Mouse (Mus musculus) kidney, embryonic 14.5 days (tissue): Measurements from ENCODE around the gene Pigp. TPM values are rescaled to one million over a fixed set of nuclear protein-coding genes. Genes with fewer than 3 reads are reported as not detected.

Experiments used
- ATAC-seq: fragments of 200-750 bp; cut with Nextera tagmentation; 2 replicates; pipeline ENCODE4 v1.8.0; 2017; ENCODE audit warnings: moderate number of reproducible peaks, mild to moderate bottlenecking, moderate TSS enrichment, moderate library complexity; ENCODE audit not compliant: low FRiP score, low TSS enrichment
- H3K27ac ChIP-seq: fragments of 300-500 bp; sonication (generic); 2 replicates; pipeline ENCODE4 v1.5.1; 2014; ENCODE audit warnings: low read depth, mild to moderate bottlenecking, low read length, moderate library complexity, mixed read lengths
- H3K27me3 ChIP-seq: fragments of 300-500 bp; sonication (generic); 2 replicates; pipeline ENCODE4 v1.6.1; 2014; ENCODE audit warnings: mild to moderate bottlenecking, low read length; ENCODE audit not compliant: control insufficient read depth, insufficient read depth
- H3K36me3 ChIP-seq: fragments of 300-500 bp; sonication (generic); 2 replicates; pipeline ENCODE4 v1.6.1; 2014; ENCODE audit warnings: low read length, mixed read lengths; ENCODE audit not compliant: control insufficient read depth, insufficient read depth
- H3K4me1 ChIP-seq: fragments of 300-500 bp; sonication (generic); 2 replicates; pipeline ENCODE4 v1.6.1; 2014; ENCODE audit warnings: low read length, mixed read lengths; ENCODE audit not compliant: control insufficient read depth, insufficient read depth
- H3K4me2 ChIP-seq: fragments of 300-500 bp; sonication (generic); replicated peaks from 2 replicates; pipeline ENCODE4 v1.6.1; 2014; ENCODE audit warnings: low read depth, mild to moderate bottlenecking, low read length
- H3K4me3 ChIP-seq: fragments of 300-500 bp; sonication (generic); 2 replicates; pipeline ENCODE4 v1.5.1; 2014; ENCODE audit warnings: mild to moderate bottlenecking, low read length
- H3K9ac ChIP-seq: fragments of 300-500 bp; sonication (generic); 2 replicates; pipeline ENCODE4 v1.6.1; 2014; ENCODE audit warnings: low read depth, mild to moderate bottlenecking, low read length, moderate library complexity
- H3K9me3 ChIP-seq: fragments of 300-500 bp; sonication (generic); 2 replicates; pipeline ENCODE4 v1.6.1; 2016; ENCODE audit warnings: low read length; ENCODE audit not compliant: control insufficient read depth
- WGBS: fragments of 180-500 bp; shearing (Covaris S2); extraction: QIAGEN DNeasy Blood & Tissue Kit; methylation state at CpG from one replicate; pipeline ENCODE4 v1.1.7; 2014; 5-methylcytosine and 5-hydroxymethylcytosine counted together
- polyA plus RNA-seq: library from polyadenylated mRNA; unstranded; fragments of >200 nt; fragmentation: Nextera tagmentation; extraction: Ambion mirVana; gene quantifications from 2 replicates; pipeline ENCODE4 v1.2.1, GENCODE M21; 2014

Gene Pigp
- polyA plus RNA-seq, 1 experiment from 2014 or later = 85.6 TPM

GRCm38 (mm10) chr16:94365435-94365834 is 6.2 kb downstream of the Pigp start:
- Histone ChIP-seq H3K4me1 (peaks cover 9% of the 10 kb centered on the region; the same call in 1 of the 2 replicates), H3K4me3 (no peak overlapping the region), H3K4me2 (no peak overlapping the region), H3K36me3 (peaks cover 2% of the 10 kb centered on the region; the same call in 1 of the 2 replicates), H3K9me3 (no peaks in the 10 kb centered on the region), H3K27ac (no peak overlapping the region), H3K9ac (no peak overlapping the region), H3K27me3 (no peaks in the 10 kb centered on the region)
- 93% methylated on average over 3 of the region's 3 CpGs for WGBS
- ATAC-seq = no peak

GRCm38 (mm10) chr16:94363814-94364213 is 7.8 kb downstream of the Pigp start:
- WGBS = 94% methylated on average over 4 of the region's 4 CpGs
- Histone ChIP-seq H3K4me2 (no peak overlapping the region), H3K27ac (no peak overlapping the region), H3K9ac (no peak overlapping the region), H3K27me3 (no peaks in the 10 kb centered on the region), H3K9me3 (no peaks in the 10 kb centered on the region), H3K4me1 (peaks cover 4% of the 10 kb centered on the region; the same call in 1 of the 2 replicates), H3K36me3 (peaks cover 2% of the 10 kb centered on the region; the same call in 1 of the 2 replicates), H3K4me3 (no peak overlapping the region)
- ATAC-seq = no peak

- 48% methylated on average over 10 of the region's 10 CpGs for WGBS
- Histone ChIP-seq H3K27me3 (no peaks in the 10 kb centered on the region), H3K27ac (no peak overlapping the region), H3K4me3 (no peak overlapping the region), H3K4me2 (no peak overlapping the region), H3K36me3 (peaks cover 2% of the 10 kb centered on the region; the same call in 1 of the 2 replicates), H3K9ac (no peak overlapping the region), H3K9me3 (no peaks in the 10 kb centered on the region), H3K4me1 (no peaks in the 10 kb centered on the region)
- ATAC-seq = no peak
Observed at GRCm38 (mm10) chr16:94362174-94362873, 9.3 kb downstream of the Pigp start.

- WGBS = 88% methylated on average over 13 of the region's 13 CpGs
- Histone ChIP-seq H3K9me3 (no peaks in the 10 kb centered on the region), H3K4me2 (no peak overlapping the region), H3K9ac (no peak overlapping the region), H3K4me1 (no peaks in the 10 kb centered on the region), H3K36me3 (no peaks in the 10 kb centered on the region), H3K4me3 (no peak overlapping the region), H3K27me3 (no peaks in the 10 kb centered on the region), H3K27ac (no peak overlapping the region)
- ATAC-seq = no peak
Observed at GRCm38 (mm10) chr16:94360578-94361350, 10.9 kb downstream of the Pigp start.

GRCm38 (mm10) chr16:94358091-94358490 is 13.6 kb downstream of the Pigp start:
- Histone ChIP-seq H3K27me3 (no peaks in the 10 kb centered on the region), H3K4me2 (no peak overlapping the region), H3K36me3 (no peaks in the 10 kb centered on the region), H3K9ac (no peak overlapping the region), H3K4me1 (no peaks in the 10 kb centered on the region), H3K4me3 (no peak overlapping the region), H3K9me3 (no peaks in the 10 kb centered on the region), H3K27ac (no peak overlapping the region)
- 76% methylated on average over 3 of the region's 3 CpGs for WGBS
- ATAC-seq = no peak

- no peak overlapping the region for H3K27ac ChIP-seq
- no peak overlapping the region for H3K4me2 ChIP-seq
- H3K27me3 ChIP-seq = no peaks in the 10 kb centered on the region
- no peaks in the 10 kb centered on the region for H3K9me3 ChIP-seq
- no peak overlapping the region for H3K9ac ChIP-seq
- 63% methylated on average over 11 of the region's 11 CpGs for WGBS
- H3K36me3 ChIP-seq = no peaks in the 10 kb centered on the region
- no peaks in the 10 kb centered on the region for H3K4me1 ChIP-seq
- H3K4me3 ChIP-seq = no peak overlapping the region
- no peak for ATAC-seq
Observed at GRCm38 (mm10) chr16:94356776-94357494, 14.7 kb downstream of the Pigp start.

GRCm38 (mm10) chr16:94356046-94356445 is 15.6 kb downstream of the Pigp start:
- H3K9me3 ChIP-seq = no peaks in the 10 kb centered on the region
- no peak overlapping the region for H3K27ac ChIP-seq
- WGBS = 63% methylated on average over 7 of the region's 7 CpGs
- H3K4me3 ChIP-seq = no peak overlapping the region
- H3K27me3 ChIP-seq = no peaks in the 10 kb centered on the region
- no peak overlapping the region for H3K9ac ChIP-seq
- no peaks in the 10 kb centered on the region for H3K4me1 ChIP-seq
- no peak overlapping the region for H3K4me2 ChIP-seq
- ATAC-seq = no peak
- H3K36me3 ChIP-seq = no peaks in the 10 kb centered on the region

GRCm38 (mm10) chr16:94354450-94354849 is 17.2 kb downstream of the Pigp start:
- no peak overlapping the region for H3K4me3 ChIP-seq
- H3K4me1 ChIP-seq = no peaks in the 10 kb centered on the region
- 23% methylated on average over 9 of the region's 9 CpGs for WGBS
- ATAC-seq = peak; percentile 81
- no peak overlapping the region for H3K27ac ChIP-seq
- H3K9ac ChIP-seq = no peak overlapping the region
- H3K9me3 ChIP-seq = no peaks in the 10 kb centered on the region
- H3K4me2 ChIP-seq = no peak overlapping the region
- no peaks in the 10 kb centered on the region for H3K36me3 ChIP-seq
- no peaks in the 10 kb centered on the region for H3K27me3 ChIP-seq
